Mouse (Mus musculus) kidney, postnatal 10 days (tissue): Measurements from ENCODE around the gene Fam222a.

Experiments used
- DNase-seq: peaks from one replicate; pipeline ENCODE4 v3.0.0; 2021; ENCODE audit warnings: mixed read lengths

Gene Fam222a

DNA sequence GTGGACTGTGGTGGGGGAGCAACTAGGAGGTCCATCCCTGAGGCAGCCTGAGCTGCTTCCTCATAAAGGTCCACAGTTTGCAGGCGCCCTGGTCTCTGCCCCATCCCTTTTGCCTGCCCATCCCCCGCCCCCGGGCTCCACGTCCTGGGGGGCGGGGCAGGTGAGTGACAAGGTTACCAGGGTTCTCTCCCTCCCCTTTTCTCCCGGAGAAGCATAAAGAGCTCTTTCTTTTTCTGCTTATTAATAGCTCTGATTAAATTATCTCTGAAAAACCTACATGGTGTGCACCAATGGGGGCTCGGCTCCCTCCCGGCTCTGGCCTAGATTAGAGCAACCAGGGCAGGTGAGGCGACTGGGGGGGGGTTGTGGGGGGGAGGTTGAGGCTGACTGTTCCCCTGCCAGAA lies 7.3 kb upstream of the Fam222a start:
- no peak for DNase-seq

DNA sequence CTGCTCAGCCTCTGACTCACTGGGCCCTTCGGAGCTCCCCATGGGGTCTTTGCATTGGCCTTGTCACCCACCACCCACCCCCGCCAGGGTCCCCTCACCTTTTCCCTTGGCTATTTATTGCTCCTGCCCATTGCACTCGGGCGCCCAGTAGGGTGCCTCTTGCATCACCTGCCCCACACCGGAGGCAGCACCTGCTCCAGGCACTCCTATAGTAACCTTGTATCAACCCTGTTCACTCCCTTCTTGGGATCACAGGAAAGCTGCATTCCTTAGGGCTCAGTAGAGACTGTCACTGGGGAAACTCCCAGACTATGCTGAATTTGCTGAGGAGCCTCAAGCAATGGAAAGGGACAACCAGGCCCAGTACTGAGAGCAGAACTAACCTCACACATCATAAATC lies 6.9 kb upstream of the Fam222a start:
- no peak for DNase-seq

DNA sequence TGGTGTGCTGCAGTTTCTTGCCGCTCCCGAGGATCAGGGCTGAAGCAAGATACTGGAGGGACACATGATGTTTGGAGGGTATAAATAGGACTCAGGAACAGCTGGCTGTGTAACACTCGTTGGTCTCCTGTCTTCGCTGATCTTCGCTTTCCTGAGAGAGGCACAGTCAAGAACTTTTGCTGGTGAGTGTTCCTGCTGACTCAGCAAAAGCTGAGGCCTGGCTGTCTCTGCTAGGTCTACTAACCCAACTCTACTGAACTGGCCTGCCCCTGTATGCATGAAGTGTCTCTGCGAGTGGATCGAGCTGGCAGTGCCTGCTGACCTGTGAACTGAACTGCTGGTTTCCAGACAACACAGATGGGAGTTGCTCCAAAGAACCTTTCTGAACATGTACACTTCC lies 3.8 kb upstream of the Fam222a start:
- no peak for DNase-seq

DNA sequence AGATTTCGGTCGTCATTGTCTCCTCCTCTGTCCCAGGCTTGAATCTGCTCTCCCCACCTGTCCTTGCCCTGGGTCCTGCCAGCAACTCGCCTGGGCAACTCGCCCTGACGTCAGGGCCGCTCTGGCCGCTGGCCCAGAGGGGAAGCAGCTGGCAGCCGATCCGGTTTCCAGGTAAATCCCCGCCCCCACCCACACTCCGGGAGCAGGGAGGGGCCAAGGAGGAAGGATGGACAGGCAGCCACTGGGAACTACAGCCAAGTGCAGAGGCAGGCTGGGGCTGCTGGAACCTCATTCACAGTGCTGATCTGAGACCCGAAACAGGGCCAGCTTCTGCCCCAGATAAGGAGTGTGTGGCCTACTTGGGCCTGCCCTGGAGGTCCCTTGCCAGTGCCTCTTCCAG lies 2.5 kb upstream of the Fam222a start:
- peak; percentile 90 for DNase-seq

DNA sequence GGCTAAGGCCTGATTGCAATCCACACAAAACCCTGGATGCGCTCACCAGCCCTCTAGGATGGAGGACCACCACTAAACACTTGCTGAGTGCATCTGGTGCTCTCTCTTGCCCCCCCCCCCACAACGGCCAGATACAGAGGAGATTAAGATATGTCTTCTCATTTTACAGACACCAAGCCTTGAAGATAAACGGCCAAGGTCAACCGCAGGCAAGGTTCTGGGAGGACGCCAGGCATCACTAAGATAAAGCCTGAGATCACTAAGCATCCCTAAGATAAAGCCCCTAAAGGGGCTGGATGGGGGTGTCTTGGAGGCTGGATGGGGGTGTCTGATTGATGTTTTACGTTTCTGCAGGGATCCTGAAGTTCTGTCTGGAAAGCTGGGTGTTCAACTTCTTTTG lies 2.1 kb upstream of the Fam222a start:
- no peak for DNase-seq

DNA sequence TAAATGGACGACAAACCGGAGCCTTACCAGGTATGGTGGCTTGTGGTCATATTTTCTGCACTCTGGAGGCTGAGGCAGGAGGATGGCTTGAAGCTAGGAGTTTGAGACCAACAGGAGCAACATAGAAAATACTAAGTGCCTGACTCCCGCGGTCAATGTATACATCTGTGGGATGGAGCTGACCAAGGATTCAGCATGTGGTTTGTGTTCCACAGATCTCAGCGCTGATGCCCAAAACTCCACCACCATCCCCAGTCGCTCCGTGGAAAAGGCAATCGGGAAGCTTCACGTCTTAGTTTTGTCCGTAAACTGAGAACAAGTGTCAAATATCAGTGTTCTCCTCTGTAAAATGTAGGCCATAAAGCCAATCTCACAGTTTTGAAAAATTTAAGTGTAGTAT lies 1.4 kb upstream of the Fam222a start:
- no peak for DNase-seq

DNA sequence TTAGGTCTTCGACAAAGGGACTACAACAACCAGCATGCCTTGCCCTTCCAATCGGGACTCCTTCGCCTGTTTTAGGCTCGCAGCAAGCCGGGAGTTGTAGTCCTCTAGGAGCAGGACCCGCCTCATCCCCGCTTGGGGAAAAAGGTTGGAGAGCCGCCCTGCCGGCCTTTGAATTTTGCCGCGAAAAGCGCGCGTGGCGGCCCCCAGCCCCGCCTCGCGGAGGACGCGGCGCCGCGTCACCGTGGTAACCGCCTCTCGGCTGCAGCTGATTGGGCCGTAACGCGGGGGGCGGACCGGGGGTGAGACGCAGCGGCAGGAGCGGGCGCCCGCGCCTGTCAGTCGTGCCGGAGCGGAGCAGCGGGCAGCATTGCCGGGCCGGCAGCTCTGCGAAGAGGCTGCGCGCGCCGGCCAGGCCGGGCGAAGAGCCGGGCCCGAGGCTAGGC lies 720 bp upstream of the Fam222a start:
- peak; percentile 99 for DNase-seq

DNA sequence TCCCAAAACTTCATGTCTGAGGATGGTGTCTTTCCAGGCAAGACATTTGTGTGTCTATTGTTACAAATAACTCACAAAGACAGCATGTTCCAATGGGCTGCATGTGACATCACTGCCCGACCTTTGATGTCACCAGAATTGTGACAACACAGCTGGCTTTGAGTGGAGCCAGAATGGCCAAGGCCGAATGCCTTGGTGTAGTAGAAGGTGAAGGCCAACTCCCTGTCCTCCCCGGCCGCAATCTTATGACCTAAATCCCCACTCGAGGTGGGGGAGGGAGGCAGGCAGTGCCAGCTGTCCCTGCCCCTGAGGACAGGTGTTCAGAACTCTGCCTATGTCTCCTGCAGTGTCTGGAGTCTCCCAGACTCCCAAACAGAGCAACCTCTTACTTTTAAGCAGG lies 1.0 kb downstream of the Fam222a start:
- no peak for DNase-seq

DNA sequence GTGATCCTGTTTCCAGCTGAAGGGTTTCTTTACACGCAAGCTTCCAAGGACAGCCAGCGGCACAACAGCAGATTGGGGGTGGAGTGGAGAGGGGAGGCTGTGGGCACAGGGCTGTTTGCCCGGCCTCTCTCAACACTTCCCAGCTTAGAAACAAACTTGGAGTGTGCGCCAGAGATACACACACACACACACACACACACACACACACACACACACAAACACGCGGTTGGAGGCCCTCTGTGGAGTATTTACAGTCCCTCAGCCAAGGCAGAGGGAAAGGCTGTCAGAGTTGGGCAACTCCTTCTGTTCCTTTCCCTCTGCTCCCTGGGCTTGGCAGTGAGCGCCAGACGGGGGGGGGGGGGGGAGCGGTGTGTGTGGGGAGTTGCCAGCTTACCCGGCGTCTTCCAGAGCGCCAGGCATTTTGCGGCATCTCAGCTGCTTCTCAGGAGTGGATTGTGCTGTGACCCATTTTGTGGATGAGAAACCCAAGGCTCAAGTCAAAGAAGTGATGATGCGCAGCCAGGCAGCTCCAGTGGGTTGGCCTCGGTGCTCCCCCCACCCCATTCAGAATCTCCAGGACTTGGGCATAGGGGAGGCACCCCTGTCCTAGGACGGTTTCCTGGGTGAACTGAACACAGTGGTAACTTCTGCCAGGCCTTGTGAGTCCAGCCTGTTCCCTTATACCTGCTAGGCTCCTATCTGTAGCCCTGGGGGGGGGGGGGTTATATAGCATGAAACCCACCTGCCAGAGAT lies 2.3 kb downstream of the Fam222a start:
- DNase-seq, result no peak

DNA sequence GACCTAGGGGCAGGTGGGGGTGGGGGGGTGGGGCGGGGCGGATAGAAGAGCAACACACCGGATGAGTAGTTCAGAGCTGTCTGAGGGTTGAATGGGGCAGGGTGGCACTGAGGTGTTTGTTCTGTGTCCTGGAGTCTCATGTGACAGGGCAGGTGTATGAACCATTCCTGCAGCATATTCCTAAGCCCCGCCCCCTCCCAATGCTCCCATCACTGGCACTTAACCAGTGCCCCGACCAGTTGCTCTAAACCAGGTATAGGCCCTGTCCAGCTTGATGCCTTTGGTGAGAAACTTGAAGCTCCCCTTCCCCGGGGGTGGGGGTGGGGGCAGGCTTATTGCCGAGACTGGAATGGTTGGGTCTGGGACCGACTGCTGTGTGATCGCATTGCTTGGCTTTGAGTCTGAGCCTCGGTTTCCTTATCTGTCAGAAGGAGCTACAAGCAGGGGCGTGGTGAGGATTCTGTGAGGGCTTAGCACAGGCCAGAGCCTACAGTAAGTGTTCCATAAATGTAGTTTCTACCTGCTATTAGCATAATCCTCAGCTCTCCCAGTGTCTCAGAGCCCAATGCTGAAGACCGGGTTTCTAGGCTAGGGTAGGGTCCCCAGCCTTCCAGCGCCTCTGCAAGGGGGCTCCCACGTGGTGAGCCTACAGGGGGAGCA lies 3.1 kb downstream of the Fam222a start:
- DNase-seq, result no peak

DNA sequence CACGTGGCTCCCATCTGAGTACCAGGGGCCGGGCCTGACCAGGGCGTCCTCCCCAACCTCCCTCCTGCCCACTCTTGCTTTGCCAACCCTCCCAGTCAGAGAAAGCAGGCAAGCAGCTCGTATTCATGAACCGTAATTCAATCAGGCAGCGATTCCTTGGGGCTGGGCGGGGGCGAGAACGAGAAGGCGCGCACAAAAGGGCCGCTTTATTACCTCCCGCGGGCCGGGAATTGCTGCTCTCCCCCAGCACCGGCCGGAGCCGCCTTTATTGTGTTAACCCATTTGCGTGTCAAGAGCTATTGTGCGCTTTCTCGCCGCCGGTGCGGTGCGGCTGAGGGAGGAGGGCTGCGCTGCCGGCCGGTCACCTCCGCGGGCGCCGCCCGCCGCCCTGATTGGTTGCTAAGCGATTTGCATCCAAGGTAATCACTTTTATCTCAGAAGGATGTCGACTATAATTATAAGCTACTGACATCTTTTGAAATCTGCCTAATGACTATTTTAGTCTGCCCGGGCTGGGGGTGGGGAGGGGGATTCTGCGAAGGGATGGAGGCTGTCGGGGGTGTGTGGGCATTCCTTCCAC lies 3.7 kb downstream of the Fam222a start:
- no peak for DNase-seq

DNA sequence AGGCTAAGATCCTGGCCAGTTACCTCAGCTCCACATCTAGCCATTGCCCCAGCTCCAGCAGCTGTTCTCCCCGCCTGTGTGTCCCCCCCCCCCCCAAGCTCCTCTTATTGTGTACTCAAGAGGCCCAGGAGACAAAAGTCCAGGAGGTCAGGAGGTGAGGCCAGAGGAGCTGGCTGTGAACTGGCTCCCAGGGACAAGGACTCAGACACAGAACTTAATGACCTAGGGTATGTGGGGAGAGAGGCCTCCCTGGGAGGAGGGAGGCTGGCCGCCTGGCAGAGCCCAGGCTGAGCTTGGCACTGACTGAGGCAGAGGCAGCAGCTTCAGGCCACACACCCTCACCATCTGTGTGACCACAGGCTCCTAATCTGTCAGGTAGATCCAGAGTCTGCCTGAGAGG lies 5.2 kb downstream of the Fam222a start:
- no peak for DNase-seq

DNA sequence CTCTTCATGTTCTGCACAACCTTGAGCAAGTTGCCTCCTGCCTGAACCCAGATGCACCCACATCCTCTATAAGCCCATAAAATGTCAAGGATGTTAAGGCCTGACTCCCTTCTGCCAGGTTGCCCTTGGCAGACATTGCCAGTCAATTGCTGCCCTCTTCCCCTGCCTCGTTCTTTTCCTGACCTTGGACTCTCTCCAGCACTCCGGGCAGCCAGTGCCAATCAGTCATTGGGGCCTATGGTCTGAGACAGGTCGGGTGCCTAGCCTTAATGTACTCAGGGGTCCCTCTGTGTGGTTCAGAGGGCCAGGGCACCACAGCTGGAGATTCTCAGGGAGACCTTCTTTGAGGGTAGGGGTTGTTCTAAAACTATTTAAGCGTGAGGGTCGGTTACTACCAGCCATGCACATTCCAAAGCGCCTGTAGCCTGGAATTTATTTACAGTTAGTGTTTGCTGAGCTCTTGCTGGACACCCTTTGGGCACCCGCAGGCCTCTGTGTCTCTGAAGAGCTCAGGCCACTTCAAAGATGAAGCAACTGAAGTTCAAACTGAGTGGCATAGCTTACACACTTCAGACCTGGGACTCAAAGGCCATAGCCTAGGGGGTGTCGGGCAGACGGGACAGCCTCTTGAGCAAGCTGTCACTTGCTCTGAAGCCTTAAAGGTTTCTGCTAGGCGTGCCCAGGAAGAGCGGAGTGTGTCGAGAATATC lies 6.3 kb downstream of the Fam222a start:
- no peak for DNase-seq

DNA sequence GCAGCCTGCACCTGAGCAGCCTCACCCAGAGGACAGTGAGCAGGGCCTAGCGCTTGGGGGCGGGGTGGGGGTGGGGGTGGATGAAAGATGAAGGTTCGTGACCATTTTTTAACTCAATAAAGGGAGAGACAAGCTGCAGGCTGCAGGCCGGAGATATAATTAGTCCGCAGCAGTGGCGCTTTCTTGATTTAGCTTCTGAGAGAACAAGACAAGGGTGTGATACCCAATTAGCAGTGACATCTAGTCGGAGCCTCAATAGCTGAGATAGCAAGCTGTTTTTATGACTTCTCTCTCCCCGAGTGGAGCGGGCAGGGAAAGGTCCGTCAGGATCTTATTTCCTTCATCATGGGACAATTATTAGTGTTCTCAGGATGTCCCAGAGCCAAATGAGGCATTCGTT lies 7.2 kb downstream of the Fam222a start:
- DNase-seq, result no peak

DNA sequence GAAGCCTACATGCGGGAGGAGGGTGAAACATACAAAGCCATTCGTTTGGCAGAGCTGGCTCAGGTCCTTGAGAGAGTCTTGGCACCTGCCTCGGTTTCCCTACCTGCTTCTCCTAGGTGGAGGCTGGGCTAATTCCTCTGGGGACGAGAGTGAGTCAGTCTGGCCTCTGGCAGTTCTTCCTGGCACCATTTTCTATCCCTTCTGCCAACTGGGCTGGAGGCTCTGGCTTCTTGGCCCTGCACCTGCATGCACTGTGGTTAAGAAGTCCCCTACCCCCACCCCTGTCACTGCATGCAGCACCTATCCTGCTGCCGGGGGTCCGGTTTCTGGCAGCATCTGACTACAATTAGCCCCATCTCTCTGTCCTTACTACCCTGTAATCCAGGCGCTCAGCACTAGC lies 7.7 kb downstream of the Fam222a start:
- no peak for DNase-seq

DNA sequence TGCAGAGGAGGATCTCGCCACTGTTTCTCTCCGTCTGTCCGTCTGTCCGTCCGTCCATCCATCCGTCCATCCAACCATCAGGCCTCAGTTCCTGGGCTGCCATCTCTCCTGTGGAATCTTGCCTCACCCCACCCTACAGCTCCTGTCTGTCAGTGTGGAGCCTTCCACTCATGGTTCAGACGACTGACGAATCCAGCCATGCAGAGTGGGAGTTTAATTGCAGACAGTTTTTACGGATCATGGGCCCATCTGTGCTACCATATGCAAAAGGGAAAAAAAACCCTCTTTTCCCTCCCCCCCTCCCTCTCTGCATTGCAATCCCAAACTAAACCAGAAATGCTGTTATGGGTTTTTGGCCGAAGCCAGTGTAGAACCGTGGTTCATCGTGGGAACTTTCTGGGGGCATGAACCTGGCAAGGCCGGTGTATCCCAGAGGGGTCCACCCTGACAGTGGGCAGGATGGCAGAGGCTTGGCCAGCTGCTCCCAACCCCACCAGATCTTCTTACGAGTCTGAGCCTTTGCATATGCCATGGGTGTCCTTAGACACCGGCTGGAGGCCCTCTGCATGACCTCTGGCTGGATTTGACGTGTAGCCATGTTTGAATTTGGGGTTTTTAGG lies 8.3 kb downstream of the Fam222a start:
- DNase-seq, result no peak

DNA sequence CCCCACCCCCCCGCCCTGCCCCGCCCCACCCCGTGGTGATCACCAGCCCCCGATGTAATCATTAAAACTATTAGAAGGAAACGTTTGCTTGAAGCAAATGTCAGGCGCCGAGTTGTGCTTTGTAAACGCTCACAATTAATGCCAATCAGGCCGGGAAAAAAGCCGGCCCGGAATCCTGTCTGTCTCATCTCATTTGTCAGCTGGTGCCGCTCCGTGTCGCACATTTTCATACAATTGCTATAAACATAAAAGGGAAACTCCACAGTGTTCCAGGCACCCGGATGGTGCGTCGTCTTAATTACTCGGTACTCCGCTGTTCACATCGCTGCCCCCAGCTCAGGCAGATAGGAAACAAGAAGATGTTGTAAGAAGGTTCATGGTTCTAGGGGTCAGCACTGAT lies 10.5 kb downstream of the Fam222a start:
- no peak for DNase-seq

DNA sequence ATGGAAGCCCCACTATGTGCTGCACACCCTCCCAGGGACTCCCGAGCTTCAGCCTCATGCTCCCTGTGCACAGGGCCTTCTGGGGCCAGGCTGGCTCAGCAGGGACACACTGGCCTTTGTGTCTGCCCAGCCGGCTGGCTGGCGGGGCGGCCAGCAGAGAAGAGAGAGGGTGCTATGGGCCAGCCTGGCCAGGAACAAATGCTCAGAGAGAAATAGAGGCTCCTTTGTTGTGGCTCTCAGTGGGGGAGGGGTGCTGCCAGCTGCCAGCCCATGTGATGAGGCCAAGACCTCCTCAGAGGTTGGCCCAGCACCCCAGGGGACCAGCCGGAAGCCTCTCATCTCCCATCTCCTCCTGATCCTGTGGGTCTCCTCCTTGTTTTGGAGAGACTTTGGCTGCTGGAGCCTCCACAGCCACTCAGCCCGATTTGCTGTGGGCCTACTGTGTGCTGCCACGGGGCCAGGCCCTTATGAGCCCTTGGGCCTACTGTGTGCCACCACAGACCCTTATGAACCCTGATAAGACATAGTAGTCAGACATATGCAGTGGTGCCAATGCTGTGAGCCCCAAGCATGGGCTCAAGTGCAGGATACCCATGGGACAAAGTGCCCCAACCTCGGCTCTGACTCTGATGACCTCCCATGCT lies 12.0 kb downstream of the Fam222a start:
- DNase-seq, result no peak

DNA sequence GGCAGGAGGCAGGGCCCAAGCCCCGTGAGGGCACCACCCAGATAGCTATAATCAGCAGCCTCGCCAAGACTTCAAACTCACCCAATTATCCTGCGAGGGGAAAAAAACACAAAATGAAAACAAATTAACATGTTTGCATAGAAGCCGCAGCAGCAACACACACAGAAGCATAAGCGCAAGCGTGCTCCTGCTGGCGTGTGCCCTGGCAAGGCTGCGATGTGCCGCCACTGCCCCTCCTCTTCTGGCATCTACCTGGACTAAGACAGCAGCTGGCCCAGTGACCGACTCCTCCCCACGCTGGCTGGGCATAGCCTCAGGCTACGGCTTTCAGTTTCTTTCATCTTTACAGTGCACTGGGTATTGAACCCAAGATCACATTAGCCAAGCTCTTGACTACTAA lies 13.7 kb downstream of the Fam222a start:
- no peak for DNase-seq

DNA sequence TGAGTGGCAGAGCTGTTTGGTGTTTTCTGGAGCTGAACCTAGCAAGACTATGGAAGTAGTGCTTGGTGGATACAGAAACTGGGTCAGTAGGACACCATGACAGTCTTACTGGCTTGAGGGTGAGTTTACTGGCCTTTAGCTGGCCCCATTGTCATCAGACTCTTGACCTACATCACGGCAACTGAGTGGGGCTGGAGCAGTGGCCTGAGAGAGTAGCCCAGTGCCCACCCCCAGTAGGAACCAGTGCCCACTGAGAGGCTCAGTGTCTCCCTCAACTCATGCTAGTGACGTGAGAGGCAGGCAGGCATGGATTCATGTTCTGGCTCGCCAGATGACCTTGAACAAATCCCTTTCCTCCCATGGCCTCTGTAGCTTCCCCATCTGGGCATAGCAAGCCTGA lies 15.2 kb downstream of the Fam222a start:
- no peak for DNase-seq

DNA sequence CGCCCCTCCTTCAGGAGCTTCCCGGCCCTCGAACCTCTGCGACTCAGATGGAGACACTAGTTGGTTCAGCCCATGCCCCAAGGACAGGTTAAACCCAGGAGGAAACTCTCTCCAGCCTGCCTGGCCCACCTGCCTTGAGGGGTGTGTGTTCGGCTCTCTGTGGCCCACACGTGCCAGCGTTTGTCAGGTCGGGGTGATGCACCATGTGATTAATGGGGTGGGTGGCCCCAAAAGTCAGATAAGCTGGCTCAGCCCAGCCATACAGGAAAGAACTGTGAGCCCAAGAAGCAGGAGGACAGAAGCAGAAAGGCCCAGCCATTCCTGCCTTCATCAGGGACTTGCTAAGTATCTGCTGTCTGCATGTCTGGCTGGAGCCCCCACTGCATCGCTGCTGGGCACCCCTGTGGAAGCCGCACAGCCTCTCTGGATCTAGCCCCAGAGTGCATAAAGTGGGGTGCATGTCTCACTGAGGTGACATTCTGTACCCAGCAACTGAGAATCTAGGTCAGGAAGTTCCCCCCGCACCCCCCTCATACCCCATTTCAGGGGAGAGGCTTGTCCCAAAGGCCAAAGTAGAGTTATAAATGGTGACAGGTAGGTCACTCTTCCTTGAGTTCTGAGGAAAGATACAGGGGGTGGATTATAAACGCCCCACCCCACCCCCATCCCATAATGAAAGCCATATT lies 15.8 kb downstream of the Fam222a start:
- DNase-seq, result no peak
